Mouse (Mus musculus) liver, embryonic 15.5 days (tissue): ENCODE data around the gene Slc25a42. TPM values are rescaled to one million over a fixed set of nuclear protein-coding genes. Genes with fewer than 3 reads are reported as not detected.
A peak's percentile ranks its signal among the peaks of the same experiment; 100 is the strongest.

Source experiments
- ATAC-seq: fragments of 200-750 bp; cut with Nextera tagmentation; 2 replicates; pipeline ENCODE4 v1.8.0; 2017; ENCODE audit warnings: moderate number of reproducible peaks, mild to moderate bottlenecking, moderate library complexity; ENCODE audit not compliant: insufficient read depth
- H3K27ac ChIP-seq: fragments of 300-500 bp; sonication (generic); replicated peaks from 2 replicates; pipeline ENCODE4 v1.5.1; 2015; ENCODE audit warnings: mild to moderate bottlenecking, inconsistent platforms
- H3K27me3 ChIP-seq: fragments of 300-500 bp; sonication (generic); 2 replicates; pipeline ENCODE4 v1.6.1; 2015; ENCODE audit warnings: mild to moderate bottlenecking, inconsistent platforms
- H3K36me3 ChIP-seq: fragments of 300-500 bp; sonication (generic); replicated peaks from 2 replicates; pipeline ENCODE4 v1.6.1; 2015; ENCODE audit warnings: moderate library complexity, mild to moderate bottlenecking, inconsistent platforms
- H3K4me1 ChIP-seq: fragments of 300-500 bp; sonication (generic); replicated peaks from 2 replicates; pipeline ENCODE4 v1.6.1; 2015; ENCODE audit warnings: inconsistent platforms
- H3K4me2 ChIP-seq: fragments of 300-500 bp; sonication (generic); 2 replicates; pipeline ENCODE4 v1.6.1; 2015; ENCODE audit warnings: moderate library complexity, mild to moderate bottlenecking, inconsistent platforms
- H3K4me3 ChIP-seq: fragments of 300-500 bp; sonication (generic); replicated peaks from 2 replicates; pipeline ENCODE4 v1.5.1; 2015; ENCODE audit warnings: mild to moderate bottlenecking, inconsistent platforms
- H3K9ac ChIP-seq: fragments of 300-500 bp; sonication (generic); 2 replicates; pipeline ENCODE4 v1.6.1; 2015; ENCODE audit warnings: moderate library complexity, mild to moderate bottlenecking, inconsistent platforms
- H3K9me3 ChIP-seq: fragments of 300-500 bp; sonication (generic); replicated peaks from 2 replicates; pipeline ENCODE4 v1.6.1; 2016; ENCODE audit warnings: inconsistent platforms
- WGBS: fragments of 180-500 bp; shearing (Covaris S2); methylation state at CpG from one replicate; pipeline ENCODE4 v1.1.7; 2015; ENCODE audit warnings: mixed read lengths; ENCODE audit not compliant: insufficient replicate concordance; 5-methylcytosine and 5-hydroxymethylcytosine counted together
- polyA plus RNA-seq: library from polyadenylated mRNA; unstranded; fragments of >200 nt; fragmentation: Nextera tagmentation; extraction: Ambion mirVana; gene quantifications from 2 replicates; pipeline ENCODE4 v1.2.1, GENCODE M21; 2015

Gene Slc25a42
- polyA plus RNA-seq, 1 experiment from 2014 or later = 8.0 TPM

DNA sequence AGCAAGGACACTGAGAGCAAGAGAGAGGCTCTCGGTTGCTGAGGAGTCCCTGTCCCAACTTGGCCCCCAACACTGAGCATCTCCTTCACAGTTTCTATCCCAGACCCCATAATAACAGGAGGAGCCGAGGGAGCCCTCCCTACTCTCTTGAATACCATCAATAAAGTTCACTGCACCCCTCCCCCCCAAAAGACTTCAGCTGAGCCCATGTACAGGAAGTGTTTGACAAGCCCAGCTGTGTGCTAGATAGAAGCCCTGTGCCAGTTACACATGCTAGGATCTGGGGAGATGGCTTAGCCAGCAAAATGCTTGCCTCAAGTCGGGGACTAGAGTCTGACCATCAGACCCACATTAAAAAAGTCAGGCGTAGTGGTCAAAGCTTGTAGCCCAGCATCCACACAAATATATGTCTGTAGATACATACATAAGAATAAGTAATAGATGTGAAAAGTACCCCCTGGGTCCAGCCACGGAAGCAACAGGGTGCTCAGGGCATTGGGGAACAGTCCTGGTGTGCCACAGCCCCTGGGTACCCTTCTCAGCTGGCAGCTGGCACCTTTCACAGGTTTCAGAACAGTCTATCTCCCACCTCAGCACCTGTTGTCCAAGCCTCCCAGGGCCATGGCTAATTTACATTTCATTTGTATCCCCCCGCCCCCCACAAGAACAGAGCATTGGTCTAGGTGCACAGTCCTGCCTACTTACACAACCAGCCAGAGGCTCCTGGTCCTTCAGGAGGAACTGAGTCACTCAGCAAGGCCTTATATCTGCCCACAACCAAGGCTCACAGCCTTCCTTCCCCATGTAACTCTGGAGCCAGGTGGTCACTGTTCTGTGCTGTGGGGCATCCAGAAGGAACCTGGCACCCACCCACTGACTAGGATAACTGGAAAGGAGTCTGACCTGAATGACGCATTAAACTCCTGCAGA is 64.2 kb downstream of the Slc25a42 start:
- Histone ChIP-seq H3K4me2 (no peak overlapping the region), H3K9ac (no peak overlapping the region), H3K27ac (no peak overlapping the region), H3K27me3 (peaks cover 8% of the 10 kb centered on the region), H3K36me3 (peaks cover 35% of the 10 kb centered on the region), H3K4me3 (no peak overlapping the region), H3K4me1 (peaks cover 18% of the 10 kb centered on the region), H3K9me3 (no peaks in the 10 kb centered on the region)
- 53% methylated on average over 7 of the region's 7 CpGs for WGBS
- no peak for ATAC-seq

DNA sequence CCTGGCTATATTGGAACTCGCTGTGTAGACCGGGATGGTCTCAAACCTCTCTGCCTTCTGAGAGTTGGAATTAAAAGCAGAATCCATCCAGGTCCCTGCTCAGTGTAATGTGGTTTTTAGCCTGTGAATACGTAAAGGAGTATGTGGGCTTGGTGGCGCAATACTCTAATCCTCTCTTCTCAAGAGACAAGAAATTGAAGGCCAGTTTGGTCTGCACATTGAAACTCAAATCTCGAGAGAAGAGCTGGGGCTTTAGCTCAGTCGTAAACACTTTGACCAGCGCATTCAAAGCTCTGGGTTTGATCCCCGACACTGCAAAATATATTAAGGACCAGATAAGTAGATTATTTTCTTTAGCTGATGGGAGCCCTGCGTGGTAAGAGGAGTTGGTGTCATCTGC is 72.1 kb downstream of the Slc25a42 start:
- Histone ChIP-seq H3K4me1 (peaks cover 25% of the 10 kb centered on the region), H3K4me3 (peak overlapping the region; percentile 77), H3K4me2 (peak overlapping the region; percentile 80), H3K27me3 (no peaks in the 10 kb centered on the region), H3K36me3 (peaks cover 47% of the 10 kb centered on the region), H3K9ac (peak overlapping the region; percentile 73), H3K9me3 (no peaks in the 10 kb centered on the region), H3K27ac (peak overlapping the region; percentile 93)
- 6% methylated on average over 9 of the region's 9 CpGs for WGBS
- no peak for ATAC-seq

DNA sequence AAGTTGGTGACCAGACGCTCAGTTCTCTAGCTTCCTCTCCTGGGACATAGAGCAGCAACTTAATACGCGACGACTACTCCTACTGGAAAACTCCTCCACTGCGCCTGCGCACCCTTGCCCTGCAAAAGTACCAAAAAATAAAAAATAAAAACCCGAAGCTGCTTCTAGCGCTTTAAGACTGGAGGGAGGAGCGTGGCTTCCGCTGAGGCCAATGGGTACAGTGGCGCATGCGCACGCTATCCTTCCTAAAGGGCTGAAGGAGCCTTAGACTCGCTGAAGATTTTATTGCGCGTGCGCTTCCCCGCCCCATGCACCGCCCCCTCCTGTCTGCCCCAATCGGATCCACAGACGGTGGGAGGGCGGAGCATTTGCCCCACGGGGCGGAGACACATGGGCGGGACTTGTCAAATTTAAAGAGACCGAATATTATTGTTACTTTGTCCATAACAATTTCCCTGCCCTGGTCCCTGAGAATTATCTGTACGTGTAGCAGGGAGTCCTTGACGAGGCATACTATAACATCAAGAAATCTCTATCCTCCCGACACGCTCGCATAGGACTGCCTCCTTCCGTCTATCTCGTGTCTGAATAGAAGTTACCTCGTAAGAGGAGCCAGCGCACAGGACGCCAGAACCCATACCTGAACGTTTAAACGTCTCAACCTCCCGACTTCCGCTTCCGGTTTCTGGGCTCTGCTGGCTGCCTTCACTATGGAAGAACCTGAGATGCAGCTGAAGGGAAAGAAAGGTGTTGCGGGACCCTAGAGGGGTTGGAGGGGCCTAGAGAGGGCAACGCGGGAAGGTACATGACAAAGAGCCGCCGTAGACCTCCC is 72.9 kb downstream of the Slc25a42 start, which contains the start of the genes Rfxank, Borcs8 and Mef2b:
Rfxank (minus strand) TSS at position 129 of the 832 bp plus-strand sequence.
Borcs8 (plus strand) TSS at position 474 of the 832 bp plus-strand sequence.
Mef2b (plus strand) TSS at position 686 of the 832 bp plus-strand sequence.
- Histone ChIP-seq H3K27ac (peak within 1 kb of the TSS; percentile 93), H3K36me3 (peaks cover 47% of the 10 kb centered on the region), H3K9ac (peak within 1 kb of the TSS; percentile 73), H3K4me3 (peak within 1 kb of the TSS; percentile 77), H3K9me3 (no peaks in the 10 kb centered on the region), H3K4me2 (peak within 1 kb of the TSS; percentile 80), H3K27me3 (no peaks in the 10 kb centered on the region), H3K4me1 (peaks cover 26% of the 10 kb centered on the region)
- under 1% methylated on average over 46 of the region's 46 CpGs for WGBS
- ATAC-seq = peak; percentile 95

DNA sequence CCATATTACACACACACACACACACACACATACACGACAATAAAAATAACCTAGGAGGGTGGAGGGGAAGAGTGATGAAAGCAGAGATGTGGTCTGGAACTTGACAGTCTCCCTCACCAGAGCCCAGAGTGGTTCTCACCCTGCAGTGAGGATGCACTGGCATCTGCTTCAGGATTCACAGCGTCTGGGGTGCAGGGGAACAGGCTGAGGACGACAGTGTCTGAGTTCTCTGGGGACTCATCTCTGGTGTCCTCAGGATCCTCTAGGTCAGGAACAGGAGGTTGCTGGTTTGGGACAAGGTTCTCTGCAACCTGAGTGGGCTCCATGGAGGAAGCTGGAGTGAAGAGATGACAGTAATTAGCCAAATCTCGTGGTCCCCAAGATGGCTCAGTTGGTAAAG is 74.2 kb downstream of the Slc25a42 start:
- 71% methylated on average over 4 of the region's 4 CpGs for WGBS
- no peak for ATAC-seq
- no peak overlapping the region for H3K27ac ChIP-seq
- H3K9me3 ChIP-seq = no peaks in the 10 kb centered on the region
- no peaks in the 10 kb centered on the region for H3K27me3 ChIP-seq
- H3K4me3 ChIP-seq = peak overlapping the region; percentile 77
- H3K4me2 ChIP-seq = peak overlapping the region; percentile 80
- peaks cover 51% of the 10 kb centered on the region for H3K36me3 ChIP-seq
- peaks cover 38% of the 10 kb centered on the region for H3K4me1 ChIP-seq
- peak overlapping the region; percentile 67; the same call in 1 of the 2 replicates for H3K9ac ChIP-seq

DNA sequence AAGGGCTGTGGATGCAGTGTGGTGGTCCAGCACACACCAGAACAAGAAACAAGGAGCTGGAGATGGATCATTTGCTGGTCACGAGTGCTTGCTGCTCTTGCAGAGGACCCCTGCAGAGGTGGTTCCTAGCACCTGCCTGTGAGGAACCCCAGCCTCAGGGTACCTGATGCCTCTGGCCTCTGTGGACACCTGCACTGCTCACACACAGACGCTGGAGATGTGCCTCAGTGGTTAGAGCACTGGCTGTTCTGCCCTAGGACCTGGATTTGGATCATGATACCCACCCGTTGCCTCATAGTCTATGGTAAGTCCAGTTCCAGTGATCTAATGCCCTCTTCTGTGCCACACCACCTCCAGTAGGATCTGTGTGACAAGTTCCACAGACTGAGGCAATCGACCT is 75.5 kb downstream of the Slc25a42 start:
- Histone ChIP-seq H3K27me3 (no peaks in the 10 kb centered on the region), H3K4me3 (no peak overlapping the region), H3K4me1 (peaks cover 50% of the 10 kb centered on the region), H3K4me2 (no peak overlapping the region), H3K9ac (no peak overlapping the region), H3K27ac (no peak overlapping the region), H3K36me3 (peaks cover 45% of the 10 kb centered on the region), H3K9me3 (no peaks in the 10 kb centered on the region)
- ATAC-seq = no peak
- 73% methylated on average over 4 of the region's 4 CpGs for WGBS

DNA sequence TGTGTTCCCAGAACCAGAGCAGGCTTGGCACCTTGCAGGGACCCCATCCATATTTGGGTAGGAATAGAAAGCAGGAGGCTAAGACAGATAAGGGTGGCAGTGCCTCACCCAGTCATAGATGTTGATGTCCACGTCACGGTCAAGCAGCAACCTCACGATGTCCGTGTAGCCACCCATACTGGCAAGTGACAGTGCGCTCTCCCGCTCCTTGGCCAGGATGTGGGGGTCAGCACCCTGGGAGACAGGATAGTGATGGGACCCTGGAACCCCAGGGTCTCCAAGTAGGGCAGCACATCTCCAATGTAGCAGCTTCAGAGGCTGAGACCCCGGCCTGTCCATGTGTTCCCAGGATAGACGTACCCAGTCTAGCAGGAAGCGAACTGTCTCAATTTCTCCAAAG is 77.2 kb downstream of the Slc25a42 start:
- WGBS = 69% methylated on average over 9 of the region's 9 CpGs
- Histone ChIP-seq H3K9ac (no peak overlapping the region), H3K36me3 (peaks cover 45% of the 10 kb centered on the region), H3K27ac (no peak overlapping the region), H3K4me2 (no peak overlapping the region), H3K4me1 (peaks cover 47% of the 10 kb centered on the region), H3K9me3 (no peaks in the 10 kb centered on the region), H3K27me3 (no peaks in the 10 kb centered on the region), H3K4me3 (no peak overlapping the region)
- ATAC-seq = no peak

Other genes starting within 250 kb of the Slc25a42 start
- gene Gatad2a, start 215.9 kb downstream of the Slc25a42 start, polyA plus RNA-seq = 28.0 and 32.2 TPM in 2 replicates
- gene Mau2, start 169.6 kb downstream of the Slc25a42 start, polyA plus RNA-seq = 23.0 and 25.6 TPM in 2 replicates
- gene Sugp1, start 169.5 kb downstream of the Slc25a42 start, polyA plus RNA-seq = 15.3 and 16.2 TPM in 2 replicates
- gene Tm6sf2, start 139.4 kb downstream of the Slc25a42 start, polyA plus RNA-seq = 1.6 and 2.3 TPM in 2 replicates
- gene Hapln4, start 128.8 kb downstream of the Slc25a42 start, polyA plus RNA-seq = 0.05 and 0.06 TPM in 2 replicates
- 0.02 and 0.03 TPM in 2 replicates for gene Ncan, start 91.4 kb downstream of the Slc25a42 start, polyA plus RNA-seq
- gene Nr2c2ap, start 81.0 kb downstream of the Slc25a42 start, polyA plus RNA-seq = 16.8 and 17.4 TPM in 2 replicates
- 6.5 and 7.3 TPM in 2 replicates for gene Rfxank, start 73.2 kb downstream of the Slc25a42 start, polyA plus RNA-seq
- 22.4 and 25.7 TPM in 2 replicates for gene Borcs8, start 72.8 kb downstream of the Slc25a42 start, polyA plus RNA-seq
- gene Mef2b, start 72.6 kb downstream of the Slc25a42 start, polyA plus RNA-seq = not detected in 2 replicates
- 28.1 and 31.9 TPM in 2 replicates for gene Tmem161a, start 39.9 kb downstream of the Slc25a42 start, polyA plus RNA-seq
- 10.9 and 11.7 TPM in 2 replicates for gene Sugp2, start 21.9 kb upstream of the Slc25a42 start, polyA plus RNA-seq
- gene Armc6, start 22.2 kb upstream of the Slc25a42 start, polyA plus RNA-seq = 12.4 and 15.2 TPM in 2 replicates
- gene Homer3, start 70.5 kb upstream of the Slc25a42 start, polyA plus RNA-seq = 4.9 and 5.9 TPM in 2 replicates
- 19.5 and 22.4 TPM in 2 replicates for gene Ddx49, start 90.2 kb upstream of the Slc25a42 start, polyA plus RNA-seq
- 190 and 246 TPM in 2 replicates for gene Cope, start 90.2 kb upstream of the Slc25a42 start, polyA plus RNA-seq
- 0.13 and 0.25 TPM in 2 replicates for gene Cers1, start 103.5 kb upstream of the Slc25a42 start, polyA plus RNA-seq
- gene Gdf1, start 117.5 kb upstream of the Slc25a42 start, polyA plus RNA-seq = 0.10 and 0.26 TPM in 2 replicates
- 9.7 and 10.6 TPM in 2 replicates for gene Upf1, start 141.0 kb upstream of the Slc25a42 start, polyA plus RNA-seq
- 1.3 and 2.1 TPM in 2 replicates for gene Comp, start 161.3 kb upstream of the Slc25a42 start, polyA plus RNA-seq
- 4.2 and 4.3 TPM in 2 replicates for gene Crtc1, start 227.3 kb upstream of the Slc25a42 start, polyA plus RNA-seq